Mouse (Mus musculus) limb, embryonic 10.5 days (tissue): ENCODE measurements around the gene Prdm16. TPM values are rescaled to one million over a fixed set of nuclear protein-coding genes. Genes with fewer than 3 reads are reported as not detected.
A peak's percentile ranks its signal among the peaks of the same experiment; 100 is the strongest.

Source experiments
- DNase-seq: peaks from one replicate; pipeline ENCODE4 v3.0.0-alpha.2; 2017; ENCODE audit warnings: low spot score
- H3K27ac ChIP-seq: fragments of 300-500 bp; sonication (generic); 2 replicates; pipeline ENCODE4 v1.5.1; 2016; ENCODE audit warnings: mild to moderate bottlenecking
- H3K27me3 ChIP-seq: fragments of 300-500 bp; sonication (generic); 2 replicates; pipeline ENCODE4 v1.6.1; 2016; ENCODE audit warnings: low read depth, mild to moderate bottlenecking; ENCODE audit not compliant: poor library complexity, severe bottlenecking
- H3K36me3 ChIP-seq: fragments of 300-500 bp; sonication (generic); 2 replicates; pipeline ENCODE4 v1.6.1; 2016; ENCODE audit warnings: mild to moderate bottlenecking, moderate library complexity
- H3K4me1 ChIP-seq: fragments of 300-500 bp; sonication (generic); 2 replicates; pipeline ENCODE4 v1.6.1; 2016
- H3K4me3 ChIP-seq: fragments of 300-500 bp; sonication (generic); 2 replicates; pipeline ENCODE4 v1.5.1; 2016; ENCODE audit warnings: mild to moderate bottlenecking, moderate library complexity
- H3K9me3 ChIP-seq: fragments of 300-500 bp; sonication (generic); replicated peaks from 2 replicates; pipeline ENCODE4 v1.6.1; 2016; ENCODE audit warnings: mild to moderate bottlenecking
- WGBS: fragments of 180-500 bp; shearing (Covaris S2); methylation state at CpG from one replicate; pipeline ENCODE4 v1.1.7; 2016; 5-methylcytosine and 5-hydroxymethylcytosine counted together
- polyA plus RNA-seq: library from polyadenylated mRNA; unstranded; fragments of >200 nt; fragmentation: Nextera tagmentation; extraction: Ambion mirVana; gene quantifications from 2 replicates; pipeline ENCODE4 v1.2.1, GENCODE M21; 2016

Gene Prdm16
- polyA plus RNA-seq, 1 experiment from 2014 or later: 93.9 TPM

DNA sequence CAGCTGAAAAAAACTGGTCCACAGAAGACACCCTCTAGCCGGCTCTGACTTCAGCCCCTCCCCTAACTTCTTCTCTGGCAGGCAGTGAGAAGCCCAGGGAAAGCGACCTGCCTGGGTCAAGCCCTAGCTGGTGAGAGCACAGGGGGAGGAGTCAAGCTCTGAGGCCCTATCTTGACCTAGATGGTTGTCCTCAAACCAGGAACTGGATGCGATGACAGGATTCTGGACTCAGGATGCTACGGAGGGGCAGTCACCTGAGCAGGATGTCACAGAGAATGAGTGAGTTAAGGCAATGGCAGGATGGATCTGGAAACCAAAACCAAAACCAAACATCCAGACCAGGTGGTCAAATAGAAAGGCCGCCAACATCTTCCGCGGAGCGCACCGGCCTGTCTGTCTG lies 338.9 kb downstream of the Prdm16 start:
- peaks cover 58% of the 10 kb centered on the region for H3K4me1 ChIP-seq
- no peak for DNase-seq
- no peak overlapping the region; the same call in 1 of the 2 replicates for H3K4me3 ChIP-seq
- WGBS: 30% methylated on average over 9 of the region's 9 CpGs
- H3K27me3 ChIP-seq: peaks cover 70% of the 10 kb centered on the region
- H3K36me3 ChIP-seq: no peaks in the 10 kb centered on the region
- H3K27ac ChIP-seq: no peak overlapping the region
- H3K9me3 ChIP-seq: no peaks in the 10 kb centered on the region

DNA sequence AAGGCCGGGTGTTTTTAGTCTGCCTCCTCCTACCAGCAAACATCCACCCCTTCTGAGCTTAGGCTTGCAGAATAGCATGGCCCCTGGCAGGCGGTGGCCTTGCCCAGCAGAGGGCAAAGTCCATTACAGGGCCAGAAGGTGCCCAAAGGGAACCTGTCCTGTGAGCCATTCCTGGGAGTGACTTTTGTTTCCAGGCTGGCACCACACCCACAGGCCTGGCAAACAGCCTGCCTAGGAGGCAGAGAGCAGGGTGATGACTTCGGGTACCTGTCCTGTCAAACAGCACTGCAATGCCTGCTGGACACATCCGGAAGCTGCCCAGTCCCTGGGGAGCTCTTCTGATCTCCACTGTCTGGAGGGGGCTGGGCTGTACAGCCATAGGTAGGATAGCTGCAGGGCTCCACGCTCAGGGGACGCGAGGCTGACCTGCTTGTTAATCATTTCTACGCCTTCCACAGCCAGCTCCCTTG lies 342.4 kb downstream of the Prdm16 start:
- Histone ChIP-seq H3K36me3 (no peaks in the 10 kb centered on the region), H3K4me3 (no peak overlapping the region), H3K9me3 (no peaks in the 10 kb centered on the region), H3K4me1 (peaks cover 41% of the 10 kb centered on the region), H3K27ac (peak overlapping the region; percentile 64), H3K27me3 (peaks cover 38% of the 10 kb centered on the region)
- peak; percentile 53 for DNase-seq
- WGBS: 27% methylated on average over 8 of the region's 8 CpGs

DNA sequence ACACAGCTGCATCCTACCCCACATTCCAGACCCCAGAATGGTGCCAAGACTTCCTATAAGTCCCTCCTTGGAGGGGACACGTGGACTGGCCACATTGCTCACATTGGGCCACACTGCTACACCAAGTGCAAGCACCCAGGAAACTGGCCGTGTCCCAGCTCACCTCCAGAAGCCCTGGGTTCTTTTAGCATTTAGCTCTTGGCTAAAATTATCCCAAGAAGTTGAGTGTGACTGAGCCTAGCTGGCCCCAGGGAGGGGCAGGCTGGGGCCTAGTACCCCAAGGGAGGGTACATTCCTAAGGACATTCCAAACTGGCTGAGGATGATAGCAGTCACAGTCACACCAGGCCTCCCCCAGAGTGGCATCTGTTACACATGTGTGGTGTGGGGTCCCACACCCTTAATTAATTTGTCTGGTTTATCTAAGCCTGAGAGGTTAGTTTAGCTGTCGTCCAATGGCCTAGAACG lies 342.9 kb downstream of the Prdm16 start:
- WGBS: 53% methylated on average over 4 of the region's 4 CpGs
- H3K4me1 ChIP-seq: peaks cover 37% of the 10 kb centered on the region
- H3K27ac ChIP-seq: peak overlapping the region; percentile 64
- no peak for DNase-seq
- no peaks in the 10 kb centered on the region for H3K9me3 ChIP-seq
- H3K36me3 ChIP-seq: no peaks in the 10 kb centered on the region
- peaks cover 32% of the 10 kb centered on the region for H3K27me3 ChIP-seq
- no peak overlapping the region for H3K4me3 ChIP-seq

DNA sequence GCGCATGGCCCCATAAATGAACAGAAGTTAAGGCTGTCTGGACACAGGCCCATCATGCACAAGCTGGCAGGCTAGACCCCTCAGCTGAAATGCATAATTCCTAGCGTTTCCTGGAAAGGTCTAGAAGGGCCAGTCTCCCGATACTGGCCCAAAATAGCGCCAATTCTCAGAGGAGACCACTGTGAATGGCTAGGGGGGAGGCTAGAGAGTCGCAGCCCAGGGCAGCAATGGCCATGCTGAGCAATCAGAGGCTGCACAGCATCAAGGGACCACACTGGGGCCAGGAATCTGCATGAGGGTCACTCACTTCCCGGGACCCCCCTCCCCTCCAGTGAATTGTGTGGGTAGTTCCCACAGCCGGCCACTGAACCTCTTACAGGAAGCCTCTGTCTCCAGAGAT lies 353.0 kb downstream of the Prdm16 start:
- Histone ChIP-seq H3K4me1 (peaks cover 35% of the 10 kb centered on the region), H3K27me3 (no peaks in the 10 kb centered on the region), H3K9me3 (no peaks in the 10 kb centered on the region), H3K4me3 (no peak overlapping the region), H3K27ac (no peak overlapping the region), H3K36me3 (no peaks in the 10 kb centered on the region)
- WGBS: 85% methylated on average over 7 of the region's 7 CpGs
- DNase-seq: no peak

DNA sequence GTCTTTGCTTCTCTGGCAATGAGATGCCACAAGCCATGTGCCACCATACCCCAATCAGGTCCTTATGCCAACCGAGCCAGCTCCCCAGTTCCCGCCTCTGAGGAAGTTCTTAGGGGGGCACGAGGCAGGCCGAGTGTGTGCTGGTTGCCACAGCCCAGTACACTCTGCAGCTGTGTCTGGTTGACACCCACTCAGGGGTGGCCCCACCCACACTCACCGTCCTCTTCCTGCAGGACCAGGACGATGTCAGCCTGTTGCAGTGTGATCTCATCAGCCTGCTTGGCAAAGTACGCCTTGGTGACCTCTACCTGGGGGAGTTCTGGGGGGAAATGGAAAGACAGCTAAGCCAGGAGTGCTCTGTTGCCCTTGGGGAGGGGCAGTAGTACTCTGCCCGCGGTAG lies 357.2 kb downstream of the Prdm16 start:
- H3K27ac ChIP-seq: no peak overlapping the region
- H3K27me3 ChIP-seq: no peaks in the 10 kb centered on the region
- DNase-seq: no peak
- H3K9me3 ChIP-seq: no peaks in the 10 kb centered on the region
- H3K4me1 ChIP-seq: peaks cover 19% of the 10 kb centered on the region
- H3K4me3 ChIP-seq: no peak overlapping the region
- peaks cover 16% of the 10 kb centered on the region for H3K36me3 ChIP-seq
- 82% methylated on average over 9 of the region's 9 CpGs for WGBS

DNA sequence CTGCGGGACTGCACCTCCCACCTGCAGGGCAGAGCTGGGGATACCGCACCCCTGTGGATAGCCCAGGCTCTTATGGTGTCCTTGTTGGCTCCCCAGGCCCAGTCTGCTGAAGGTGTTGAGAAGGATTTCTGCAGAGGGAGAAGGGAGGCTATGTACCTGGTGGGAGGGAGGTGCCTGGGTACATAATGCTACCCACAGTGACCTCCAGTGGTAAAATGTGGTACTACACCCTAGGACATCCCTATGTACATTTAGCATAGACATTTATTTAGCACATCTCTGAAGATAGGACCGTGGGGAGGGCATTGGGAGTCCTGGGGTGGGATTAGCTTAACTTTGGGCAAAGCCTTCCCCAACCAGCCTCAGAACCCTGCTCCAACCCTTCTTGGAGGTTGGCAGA lies 363.7 kb downstream of the Prdm16 start:
- 62% methylated on average over 3 of the region's 3 CpGs for WGBS
- H3K4me3 ChIP-seq: no peak overlapping the region
- peak; percentile 58 for DNase-seq
- peaks cover 66% of the 10 kb centered on the region for H3K36me3 ChIP-seq
- peaks cover 14% of the 10 kb centered on the region for H3K4me1 ChIP-seq
- no peaks in the 10 kb centered on the region for H3K9me3 ChIP-seq
- no peak overlapping the region for H3K27ac ChIP-seq
- H3K27me3 ChIP-seq: no peaks in the 10 kb centered on the region

DNA sequence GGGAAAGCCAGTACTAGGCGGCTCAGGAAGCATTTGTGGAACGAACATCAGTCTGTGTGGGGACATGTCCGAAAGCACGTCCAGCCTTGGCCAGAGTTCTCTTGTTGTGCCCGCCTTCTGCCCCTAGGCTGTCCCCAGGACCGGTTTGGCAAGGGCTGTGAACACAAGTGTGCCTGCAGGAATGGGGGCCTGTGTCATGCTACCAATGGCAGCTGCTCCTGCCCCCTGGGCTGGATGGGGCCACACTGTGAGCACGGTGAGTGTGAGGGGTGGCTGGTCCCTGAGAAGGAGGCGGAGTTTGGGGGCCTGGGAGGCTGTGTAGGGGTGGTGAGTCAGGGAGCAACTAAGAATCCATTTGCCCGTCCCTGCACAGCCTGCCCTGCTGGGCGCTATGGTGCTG lies 367.2 kb downstream of the Prdm16 start:
- DNase-seq: peak; percentile 55
- Histone ChIP-seq H3K4me1 (peaks cover 14% of the 10 kb centered on the region), H3K9me3 (no peaks in the 10 kb centered on the region), H3K27ac (peak overlapping the region; percentile 47), H3K36me3 (peaks cover 84% of the 10 kb centered on the region), H3K4me3 (no peak overlapping the region), H3K27me3 (no peaks in the 10 kb centered on the region)
- 53% methylated on average over 10 of the region's 10 CpGs for WGBS

DNA sequence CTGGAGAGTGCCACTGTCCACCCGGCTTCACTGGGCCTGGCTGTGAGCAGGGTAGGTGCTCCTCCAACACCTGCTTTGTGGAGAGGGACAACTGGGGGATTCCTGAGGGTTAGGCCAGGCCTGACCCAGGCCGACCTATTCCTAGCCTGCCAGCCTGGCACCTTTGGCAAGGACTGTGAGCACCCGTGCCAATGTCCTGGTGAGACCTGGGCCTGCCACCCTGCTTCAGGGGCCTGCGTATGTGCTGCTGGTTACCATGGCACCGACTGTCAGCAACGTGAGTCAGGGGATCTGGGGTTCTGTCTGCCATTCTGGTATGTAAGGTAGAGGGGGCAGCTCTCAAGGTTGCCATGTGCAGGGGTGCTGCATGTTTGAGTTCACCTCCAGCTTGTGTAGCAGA lies 369.2 kb downstream of the Prdm16 start:
- peaks cover 92% of the 10 kb centered on the region for H3K36me3 ChIP-seq
- peaks cover 14% of the 10 kb centered on the region for H3K4me1 ChIP-seq
- WGBS: 84% methylated on average over 6 of the region's 6 CpGs
- no peak overlapping the region for H3K27ac ChIP-seq
- no peaks in the 10 kb centered on the region for H3K9me3 ChIP-seq
- H3K27me3 ChIP-seq: no peaks in the 10 kb centered on the region
- DNase-seq: no peak
- H3K4me3 ChIP-seq: no peak overlapping the region

Other genes with a start within 250 kb of the Prdm16 start
- not detected in 2 replicates for gene Actrt2, start 31.0 kb upstream of the Prdm16 start, polyA plus RNA-seq
- 0.41 and 0.46 TPM in 2 replicates for gene Ttc34, start 200.6 kb upstream of the Prdm16 start, polyA plus RNA-seq
- gene Mmel1, start 232.7 kb upstream of the Prdm16 start, polyA plus RNA-seq: 0.15 TPM in 1 of 2 replicates, not detected in the other